Comparison of ENCODE assay signal across 8 mouse cellular contexts in the genomic region with DNA sequence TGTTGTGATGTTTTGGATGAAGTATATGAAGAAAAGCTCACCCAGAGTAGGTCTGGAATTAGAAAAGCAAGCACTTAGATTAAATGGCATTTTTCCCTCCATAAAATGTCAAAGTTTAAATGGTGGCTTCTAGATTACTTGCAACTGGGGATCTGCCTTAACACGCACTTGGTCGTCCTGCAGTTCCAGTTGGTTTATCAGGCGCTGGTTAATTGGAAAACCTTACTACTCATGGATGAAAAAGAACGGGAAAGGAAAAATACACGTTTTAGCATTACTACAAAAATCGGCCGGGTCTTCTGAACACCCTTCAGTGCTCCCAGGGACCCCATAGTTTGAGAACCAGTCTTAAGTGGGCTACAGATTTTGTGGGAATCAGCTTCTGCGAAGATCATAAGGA. TPM values are rescaled to one million over a fixed set of nuclear protein-coding genes. Genes with fewer than 3 reads are reported as not detected.
DNase-seq lines count a peak whose midpoint lies in the region; ATAC-seq and TF ChIP-seq lines count a peak whose summit lies in the region.

No protein-coding gene starts in this region.

- H3K9ac ChIP-seq in limb, embryonic 14.5 days (ENCODE audit: low read depth, low read length, severe bottlenecking): peak overlapping the region; percentile 92
- peak overlapping the region; percentile 98 for H3K9ac ChIP-seq in stomach, embryonic 16.5 days (ENCODE audit: low read length)

- peak; percentile 20 for DNase-seq in cerebellum, adult 9-11 months
- no peak for DNase-seq in cerebellum, postnatal 14 days
- no peak for DNase-seq in spleen, adult 2 months (ENCODE audit: low read depth in 1 of 2, low spot score in 2 of 2)
- DNase-seq in spleen, postnatal 10 days (ENCODE audit: low spot score in 2 of 2): no peak
- no peak for DNase-seq in limb, embryonic 14.5 days (ENCODE audit: low spot score)
- DNase-seq in right cerebral cortex, postnatal 36 days (ENCODE audit: low spot score in 2 of 2): no peak
- DNase-seq in urinary bladder, adult 2 months (ENCODE audit: low spot score): no peak

- H3K27ac ChIP-seq in spleen, adult 2 months (ENCODE audit: insufficient read depth, low read length): peak overlapping the region; percentile 99; the same call in 1 of the 2 replicates
- peak overlapping the region; percentile 92 for H3K27ac ChIP-seq in limb, embryonic 14.5 days (replicated peaks; ENCODE audit: low read depth, low read length)
- peak overlapping the region; percentile 92 for H3K27ac ChIP-seq in stomach, embryonic 16.5 days (ENCODE audit: low read length)

- H3K9me3 ChIP-seq in limb, embryonic 14.5 days (ENCODE audit: control insufficient read depth, low read length): no peaks in the 10 kb centered on the region
- no peaks in the 10 kb centered on the region for H3K9me3 ChIP-seq in stomach, embryonic 16.5 days (replicated peaks; ENCODE audit: control insufficient read depth, low read length)

- no peak for TF ChIP-seq CTCF in spleen, adult 2 months (IDR thresholded peaks at IDR 0.05; ENCODE audit: extremely low read depth, insufficient read depth, insufficient read length, insufficient replicate concordance)

- H3K4me1 ChIP-seq in spleen, adult 2 months (ENCODE audit: control insufficient read depth, insufficient read depth, insufficient read length): peaks cover 36% of the 10 kb centered on the region
- peaks cover 9% of the 10 kb centered on the region for H3K4me1 ChIP-seq in limb, embryonic 14.5 days (ENCODE audit: control insufficient read depth, insufficient read depth, low read length)
- H3K4me1 ChIP-seq in stomach, embryonic 16.5 days (ENCODE audit: control insufficient read depth, insufficient read depth, low read length): peaks cover 28% of the 10 kb centered on the region; the same call in 1 of the 2 replicates

- H3K27me3 ChIP-seq in spleen, adult 2 months (ENCODE audit: control insufficient read depth, insufficient read depth, low read length): no peaks in the 10 kb centered on the region
- no peaks in the 10 kb centered on the region for H3K27me3 ChIP-seq in limb, embryonic 14.5 days (ENCODE audit: control insufficient read depth, insufficient read depth, low read length)
- H3K27me3 ChIP-seq in stomach, embryonic 16.5 days (ENCODE audit: control insufficient read depth, insufficient read depth, low read length): no peaks in the 10 kb centered on the region

- TF ChIP-seq POLR2A in spleen, adult 2 months (IDR thresholded peaks at IDR 0.05; ENCODE audit: low read depth, low read length): no peak
- TF ChIP-seq POLR2A in limb, embryonic 14.5 days (IDR thresholded peaks at IDR 0.05; ENCODE audit: borderline replicate concordance, extremely low read depth, insufficient read depth, insufficient read length): no peak

- peak overlapping the region; percentile 89 for H3K4me2 ChIP-seq in limb, embryonic 14.5 days (replicated peaks; ENCODE audit: low read depth, low read length, severe bottlenecking)
- peak overlapping the region; percentile 98 for H3K4me2 ChIP-seq in stomach, embryonic 16.5 days (ENCODE audit: low read depth, low read length)

- 54% methylated on average over 8 of the region's 8 CpGs for WGBS in spleen, adult 2 months
- 32% methylated on average over 8 of the region's 8 CpGs for WGBS in limb, embryonic 14.5 days
- 35% methylated on average over 8 of the region's 8 CpGs for WGBS in stomach, embryonic 16.5 days

- no peak for ATAC-seq in limb, embryonic 14.5 days (ENCODE audit: low FRiP score, low read depth)
- ATAC-seq in stomach, embryonic 16.5 days (ENCODE audit: insufficient read depth, low FRiP score): no peak

- H3K4me3 ChIP-seq in spleen, adult 2 months (ENCODE audit: extremely low read depth, insufficient read depth, insufficient read length): peak overlapping the region; percentile 27
- H3K4me3 ChIP-seq in limb, embryonic 14.5 days (replicated peaks; ENCODE audit: low read length): peak overlapping the region; percentile 92
- H3K4me3 ChIP-seq in stomach, embryonic 16.5 days (replicated peaks; ENCODE audit: low read length): peak overlapping the region; percentile 97

- no peaks in the 10 kb centered on the region for H3K36me3 ChIP-seq in spleen, adult 2 months (ENCODE audit: control insufficient read depth, insufficient read depth, low read length)
- no peaks in the 10 kb centered on the region for H3K36me3 ChIP-seq in limb, embryonic 14.5 days (ENCODE audit: control insufficient read depth, insufficient read depth, low read length)
- H3K36me3 ChIP-seq in stomach, embryonic 16.5 days (ENCODE audit: control insufficient read depth, insufficient read depth, low read length): no peaks in the 10 kb centered on the region

RNA-seq across cellular contexts. Expression of gene Ubac2, which starts 0.8 kb away (rescaled TPM):
- polyA plus RNA-seq in spleen, adult 2 months (2012; rRNA removed): 45.3 and 61.2 TPM in 2 replicates
- 46.3 and 64.2 TPM in 2 replicates for polyA plus RNA-seq in limb, embryonic 14.5 days (2012; rRNA removed)
- polyA plus RNA-seq in limb, embryonic 14.5 days (2014; fragmentation: Nextera tagmentation; extraction: Ambion mirVana): 66.9 and 70.7 TPM in 2 replicates
- polyA plus RNA-seq in stomach, embryonic 16.5 days (2015; fragmentation: Nextera tagmentation; extraction: Ambion mirVana): 54.9 and 57.4 TPM in 2 replicates
- 32.3 and 33.1 TPM in 2 replicates for polyA plus RNA-seq in urinary bladder, adult 2 months (2012; rRNA removed)

RNA-seq across cellular contexts. Expression of gene Gpr18, which starts 37.9 kb away (rescaled TPM):
- 91.9 and 111 TPM in 2 replicates for polyA plus RNA-seq in spleen, adult 2 months (2012; rRNA removed)
- 0.36 TPM in 1 of 2 replicates, not detected in the other for polyA plus RNA-seq in limb, embryonic 14.5 days (2012; rRNA removed)
- 0.26 TPM in 1 of 2 replicates, not detected in the other for polyA plus RNA-seq in limb, embryonic 14.5 days (2014; fragmentation: Nextera tagmentation; extraction: Ambion mirVana)
- 0.26 and 0.35 TPM in 2 replicates for polyA plus RNA-seq in stomach, embryonic 16.5 days (2015; fragmentation: Nextera tagmentation; extraction: Ambion mirVana)
- polyA plus RNA-seq in urinary bladder, adult 2 months (2012; rRNA removed): 0.40 and 0.71 TPM in 2 replicates

Comparison
In these comparisons a context has a peak if more than half of its experiments do, and no peak if none do; other contexts are left out.
1. H3K4me3 ChIP-seq: peak in every context shown above with its lines; median percentile 97 in stomach, embryonic 16.5 days; 92 in limb, embryonic 14.5 days; 27 in spleen, adult 2 months.
2. RNA of gene Gpr18, which starts 37.9 kb away (polyA plus RNA-seq): 91.9 to 111 TPM in spleen, adult 2 months; 0.40 to 0.71 TPM in urinary bladder, adult 2 months, 0.26 to 0.35 TPM in stomach, embryonic 16.5 days and 0.26 to 0.36 TPM in limb, embryonic 14.5 days; every median in the first group is over 10 times any median in the second.
3. Peak in every context shown above with its lines, with median percentiles within 50 percentile points of each other: H3K27ac ChIP-seq.